In genomic region chr10:13974472-13974871, GRCm38 (mm10) we compare ENCODE assay signal across 16 mouse cellular contexts. TPM values are rescaled to one million over a fixed set of nuclear protein-coding genes. Genes with fewer than 3 reads are reported as not detected.
DNase-seq lines count a peak whose midpoint lies in the region; ATAC-seq and TF ChIP-seq lines count a peak whose summit lies in the region.
"Had no signal": no experiment of that assay in that cellular context is flagged by ENCODE, and none has a peak within 500 bp of the region (broad histone marks: within the 10 kb centered on the region; RNA-seq: fewer than 3 reads in every experiment).

No protein-coding gene starts in this region.

- no peak overlapping the region for H3K27ac ChIP-seq in midbrain, embryonic 11.5 days (ENCODE audit: low read depth, low read length)
- H3K27ac ChIP-seq in midbrain, embryonic 14.5 days (replicated peaks; ENCODE audit: low read depth, low read length), result no peak overlapping the region
- H3K27ac ChIP-seq in heart, embryonic 15.5 days, result peak overlapping the region; percentile 7; the same call in 1 of the 2 replicates
- no peak overlapping the region for H3K27ac ChIP-seq in lung, postnatal 0 days (ENCODE audit: low read length)
- no peak overlapping the region for H3K27ac ChIP-seq in stomach, postnatal 0 days (replicated peaks)
- H3K27ac ChIP-seq: embryonic facial prominence, embryonic 15.5 days; hindbrain, embryonic 13.5 days; limb, embryonic 10.5 days had no signal

- no peaks in the 10 kb centered on the region for H3K36me3 ChIP-seq in midbrain, embryonic 11.5 days (ENCODE audit: control insufficient read depth, insufficient read depth, low read length)
- no peaks in the 10 kb centered on the region for H3K36me3 ChIP-seq in midbrain, embryonic 14.5 days (ENCODE audit: control insufficient read depth, insufficient read depth, low read length)
- H3K36me3 ChIP-seq in heart, embryonic 15.5 days, result no peaks in the 10 kb centered on the region
- H3K36me3 ChIP-seq in lung, postnatal 0 days (ENCODE audit: insufficient read depth, low read length), result no peaks in the 10 kb centered on the region
- no peaks in the 10 kb centered on the region for H3K36me3 ChIP-seq in stomach, postnatal 0 days (ENCODE audit: control insufficient read depth, insufficient read depth, low read length)
- H3K36me3 ChIP-seq: embryonic facial prominence, embryonic 15.5 days; hindbrain, embryonic 13.5 days; limb, embryonic 10.5 days had no signal

- no peaks in the 10 kb centered on the region for H3K4me1 ChIP-seq in midbrain, embryonic 11.5 days (ENCODE audit: control insufficient read depth, insufficient read depth, low read length)
- H3K4me1 ChIP-seq in midbrain, embryonic 14.5 days (ENCODE audit: control insufficient read depth, insufficient read depth, low read length), result no peaks in the 10 kb centered on the region
- peaks cover 36% of the 10 kb centered on the region for H3K4me1 ChIP-seq in heart, embryonic 15.5 days (replicated peaks)
- H3K4me1 ChIP-seq in lung, postnatal 0 days (ENCODE audit: insufficient read depth, low read depth, low read length), result 0 out of 2 replicates have a peak, but pooled peaks cover 3% of the 10 kb centered on the region
- H3K4me1 ChIP-seq in stomach, postnatal 0 days (replicated peaks; ENCODE audit: control insufficient read depth, insufficient read depth), result no peaks in the 10 kb centered on the region
- H3K4me1 ChIP-seq: embryonic facial prominence, embryonic 15.5 days; hindbrain, embryonic 13.5 days; limb, embryonic 10.5 days had no signal

- no peak for TF ChIP-seq EP300 in lung, postnatal 0 days (IDR thresholded peaks at IDR 0.05)
- no peak for TF ChIP-seq EP300 in stomach, postnatal 0 days (optimal IDR thresholded peaks at IDR 0.05)

- WGBS in midbrain, embryonic 11.5 days, result 84% methylated on average over 7 of the region's 7 CpGs
- WGBS in midbrain, embryonic 14.5 days, result 74% methylated on average over 7 of the region's 7 CpGs
- 29% methylated on average over 7 of the region's 7 CpGs for WGBS in heart, embryonic 15.5 days
- 63% methylated on average over 7 of the region's 7 CpGs for WGBS in lung, postnatal 0 days
- 65% methylated on average over 7 of the region's 7 CpGs for WGBS in stomach, postnatal 0 days

- no peak overlapping the region for H3K4me3 ChIP-seq in midbrain, embryonic 11.5 days (ENCODE audit: low read depth, low read length)
- no peak overlapping the region for H3K4me3 ChIP-seq in midbrain, embryonic 14.5 days (replicated peaks; ENCODE audit: low read depth, low read length)
- no peak overlapping the region for H3K4me3 ChIP-seq in heart, embryonic 15.5 days
- no peak overlapping the region for H3K4me3 ChIP-seq in lung, postnatal 0 days (ENCODE audit: low read depth, low read length)
- no peak overlapping the region for H3K4me3 ChIP-seq in stomach, postnatal 0 days (ENCODE audit: low read depth, low read length)
- H3K4me3 ChIP-seq: embryonic facial prominence, embryonic 15.5 days; hindbrain, embryonic 13.5 days; limb, embryonic 10.5 days; megakaryocyte, embryonic 14.5 days had no signal

- no peak overlapping the region for H3K9ac ChIP-seq in midbrain, embryonic 11.5 days (ENCODE audit: low read length)
- H3K9ac ChIP-seq in midbrain, embryonic 14.5 days (replicated peaks; ENCODE audit: low read length), result no peak overlapping the region
- no peak overlapping the region for H3K9ac ChIP-seq in heart, embryonic 15.5 days
- H3K9ac ChIP-seq in lung, postnatal 0 days (replicated peaks; ENCODE audit: low read depth), result no peak overlapping the region
- H3K9ac ChIP-seq in stomach, postnatal 0 days (ENCODE audit: low read length), result no peak overlapping the region
- H3K9ac ChIP-seq: embryonic facial prominence, embryonic 15.5 days; hindbrain, embryonic 13.5 days; liver, postnatal 0 days had no signal

- no peak for ATAC-seq in midbrain, embryonic 11.5 days (ENCODE audit: low FRiP score)
- no peak for ATAC-seq in midbrain, embryonic 14.5 days (ENCODE audit: low FRiP score, low TSS enrichment)
- no peak for ATAC-seq in heart, embryonic 15.5 days (replicated peaks; ENCODE audit: insufficient number of reproducible peaks, insufficient read depth, low FRiP score, low read depth)
- ATAC-seq in lung, postnatal 0 days, result no peak
- no peak for ATAC-seq in stomach, postnatal 0 days (ENCODE audit: low FRiP score, low TSS enrichment)
- ATAC-seq: inflammation-experienced regulatory T-cells, adult 6 months; liver, postnatal 0 days had no signal

- H3K27me3 ChIP-seq in midbrain, embryonic 11.5 days (ENCODE audit: control insufficient read depth, insufficient read depth, low read length), result no peaks in the 10 kb centered on the region
- H3K27me3 ChIP-seq in midbrain, embryonic 14.5 days (ENCODE audit: control insufficient read depth, insufficient read depth, low read length), result no peaks in the 10 kb centered on the region
- no peaks in the 10 kb centered on the region for H3K27me3 ChIP-seq in heart, embryonic 15.5 days
- no peaks in the 10 kb centered on the region for H3K27me3 ChIP-seq in lung, postnatal 0 days (replicated peaks; ENCODE audit: insufficient read depth, low read length)
- no peaks in the 10 kb centered on the region for H3K27me3 ChIP-seq in stomach, postnatal 0 days (ENCODE audit: control insufficient read depth, insufficient read depth, low read length)
- H3K27me3 ChIP-seq: embryonic facial prominence, embryonic 15.5 days; hindbrain, embryonic 13.5 days; megakaryocyte, embryonic 14.5 days had no signal

- TF ChIP-seq CTCF in lung, postnatal 0 days (IDR thresholded peaks at IDR 0.05), result no peak
- TF ChIP-seq CTCF in stomach, postnatal 0 days (IDR thresholded peaks at IDR 0.05; ENCODE audit: low read depth), result no peak

- no peak overlapping the region for H3K4me2 ChIP-seq in midbrain, embryonic 11.5 days
- no peak overlapping the region for H3K4me2 ChIP-seq in midbrain, embryonic 14.5 days (ENCODE audit: low read length)
- H3K4me2 ChIP-seq in heart, embryonic 15.5 days, result peak overlapping the region; percentile 14
- H3K4me2 ChIP-seq in lung, postnatal 0 days (replicated peaks; ENCODE audit: low read depth, low read length), result no peak overlapping the region
- no peak overlapping the region for H3K4me2 ChIP-seq in stomach, postnatal 0 days (replicated peaks; ENCODE audit: low read depth)
- H3K4me2 ChIP-seq: embryonic facial prominence, embryonic 15.5 days; hindbrain, embryonic 13.5 days had no signal

- DNase-seq in heart, adult 11 months, result peak; percentile 90
- no peak for DNase-seq in heart, postnatal 4 days
- peak; percentile 75 for DNase-seq in midbrain, embryonic 11.5 days (ENCODE audit: low spot score, missing footprints)
- no peak for DNase-seq in midbrain, embryonic 14.5 days
- no peak for DNase-seq in lung, postnatal 0 days (ENCODE audit: low spot score)
- DNase-seq in stomach, postnatal 0 days (ENCODE audit: low spot score), result no peak
- DNase-seq: adrenal gland, adult 8-10 months; kidney, adult 2 months; kidney, postnatal 10 days; liver, postnatal 0 days had no signal

- no peaks in the 10 kb centered on the region for H3K9me3 ChIP-seq in midbrain, embryonic 11.5 days (ENCODE audit: control insufficient read depth, low read length)
- H3K9me3 ChIP-seq in midbrain, embryonic 14.5 days (ENCODE audit: control insufficient read depth, low read length), result no peaks in the 10 kb centered on the region
- H3K9me3 ChIP-seq in heart, embryonic 15.5 days (replicated peaks), result no peaks in the 10 kb centered on the region
- no peaks in the 10 kb centered on the region for H3K9me3 ChIP-seq in lung, postnatal 0 days (ENCODE audit: low read length)
- no peaks in the 10 kb centered on the region for H3K9me3 ChIP-seq in stomach, postnatal 0 days (ENCODE audit: control insufficient read depth, low read length)
- H3K9me3 ChIP-seq: embryonic facial prominence, embryonic 15.5 days; hindbrain, embryonic 13.5 days; limb, embryonic 10.5 days; megakaryocyte, embryonic 14.5 days had no signal

RNA-seq across cellular contexts. Expression of gene Hivep2, which starts 8.6 kb away (rescaled TPM):
- total RNA-seq in heart, postnatal 4 days (2021), result 10 to 100 TPM; 28.9 to 30.1 TPM
- polyA plus RNA-seq in midbrain, embryonic 11.5 days (2014; fragmentation: Nextera tagmentation; extraction: Ambion mirVana), result 5.4 and 6.5 TPM in 2 replicates
- polyA plus RNA-seq in midbrain, embryonic 14.5 days (2014; fragmentation: Nextera tagmentation; extraction: Ambion mirVana), result 12.8 TPM in 2 replicates
- 4.8 and 5.4 TPM in 2 replicates for polyA plus RNA-seq in heart, embryonic 15.5 days (2015; fragmentation: Nextera tagmentation; extraction: Ambion mirVana)
- polyA plus RNA-seq in lung, postnatal 0 days (2015; fragmentation: Nextera tagmentation; extraction: Ambion mirVana), result 4.5 and 6.2 TPM in 2 replicates
- polyA plus RNA-seq in stomach, postnatal 0 days (2015; fragmentation: Nextera tagmentation; extraction: Ambion mirVana), result 2.9 and 3.1 TPM in 2 replicates

Comparison
In these comparisons a context has a peak if more than half of its experiments do, and no peak if none do; other contexts are left out.
1. DNase-seq: peak in heart, adult 11 months (single experiment) and midbrain, embryonic 11.5 days (single experiment); none in heart, postnatal 4 days (single experiment), midbrain, embryonic 14.5 days (single experiment), lung, postnatal 0 days (single experiment) and stomach, postnatal 0 days (single experiment).